Mouse (Mus musculus): ENCODE measurements around the gene Dnmbp.
"Not testable (repeated sequence)": the region's sequence is repeated elsewhere in the genome, so short reads cannot be mapped to it uniquely, and the experiment has no call there.

Gene Dnmbp

DNA sequence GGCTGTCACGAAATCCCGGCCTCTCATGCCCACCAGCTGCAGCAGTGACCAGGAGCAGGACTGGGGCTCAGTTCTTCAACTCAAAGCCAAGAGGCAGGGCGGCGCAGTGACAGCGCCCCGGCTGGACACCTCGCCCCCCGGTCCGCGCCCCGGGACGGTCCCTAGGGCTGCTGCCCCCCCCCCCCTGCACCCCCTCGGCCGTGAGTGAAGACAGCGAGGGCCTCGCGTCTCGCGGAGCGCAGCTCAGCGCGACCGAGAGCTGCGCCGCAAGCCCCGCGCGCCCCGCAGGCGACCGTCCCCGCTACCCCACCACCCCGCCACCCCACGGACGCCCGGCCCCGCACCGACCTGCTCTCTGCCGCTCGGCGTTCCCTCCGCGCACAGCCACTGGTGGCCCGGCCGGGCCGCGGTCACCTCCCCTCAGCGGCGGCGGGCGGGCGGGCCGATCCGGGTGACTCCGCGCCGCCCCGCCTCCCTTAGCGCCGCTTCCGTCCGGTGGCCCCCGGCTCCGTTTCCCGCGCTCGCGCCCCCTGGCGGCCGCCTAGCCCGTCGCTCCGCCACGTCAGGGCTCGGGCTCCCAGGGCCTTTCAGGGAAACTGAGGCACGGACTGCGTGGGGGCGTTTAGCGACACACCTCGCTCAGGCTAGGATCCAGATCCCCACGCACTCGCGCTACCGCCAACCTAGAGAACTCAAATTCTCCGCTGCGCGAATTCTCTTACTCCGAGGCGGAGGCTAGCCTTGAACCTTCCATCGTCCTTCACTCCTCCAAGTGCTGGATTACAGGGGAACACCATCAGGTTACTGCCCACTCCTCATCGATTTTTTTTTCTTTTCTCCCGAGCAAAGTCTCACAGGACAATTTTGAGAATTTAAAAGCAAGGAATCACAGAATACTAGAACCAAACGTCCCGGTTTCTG is at the start of gene Dnmbp:
Gene Dnmbp (minus strand): TSS at position 423 of the 921 bp plus-strand sequence.
- peak; percentile 30 to 73 for DNase-seq (ENCODE audit: low spot score in 2 of 2)

DNA sequence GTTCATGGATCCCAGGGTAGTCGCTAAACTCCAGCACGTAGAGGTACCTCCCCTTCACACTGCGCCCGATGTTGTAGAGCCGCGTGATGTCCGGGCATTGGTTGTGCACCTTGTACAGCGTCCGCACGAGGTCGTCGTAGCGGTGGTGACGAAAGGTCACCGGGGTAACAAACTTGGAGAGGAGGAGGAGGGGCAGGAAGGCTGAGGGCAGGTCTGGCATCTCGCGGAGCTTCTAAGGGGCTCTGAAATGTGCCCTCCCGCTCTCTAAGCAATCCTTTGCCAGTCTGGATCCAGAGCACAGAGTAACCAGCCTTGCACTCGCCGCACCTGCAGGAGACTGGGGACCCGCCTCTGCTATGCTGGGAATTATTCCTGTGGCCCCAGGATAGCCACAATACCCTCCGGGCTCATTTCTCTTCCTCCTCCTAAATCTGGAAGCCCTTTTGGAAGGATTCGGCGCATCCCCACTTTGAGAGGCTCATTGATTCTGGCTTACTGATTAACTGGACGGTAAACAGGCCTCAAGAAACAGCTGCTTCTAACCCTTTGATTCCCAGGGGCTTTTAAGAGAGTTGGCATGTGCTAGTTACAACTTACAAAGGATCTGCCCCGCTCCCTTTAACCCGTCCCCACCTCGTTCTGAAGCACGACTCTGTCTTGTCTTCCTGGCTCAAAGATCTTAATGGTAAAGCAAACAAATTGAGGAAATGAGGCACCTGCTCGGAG is 46.2 kb upstream of the Dnmbp start, which contains the start of gene Cpn1:
Gene Cpn1 (minus strand): TSS at position 488 of the 726 bp plus-strand sequence.
- DNase-seq (ENCODE audit: low spot score in 2 of 2), result no peak

DNA sequence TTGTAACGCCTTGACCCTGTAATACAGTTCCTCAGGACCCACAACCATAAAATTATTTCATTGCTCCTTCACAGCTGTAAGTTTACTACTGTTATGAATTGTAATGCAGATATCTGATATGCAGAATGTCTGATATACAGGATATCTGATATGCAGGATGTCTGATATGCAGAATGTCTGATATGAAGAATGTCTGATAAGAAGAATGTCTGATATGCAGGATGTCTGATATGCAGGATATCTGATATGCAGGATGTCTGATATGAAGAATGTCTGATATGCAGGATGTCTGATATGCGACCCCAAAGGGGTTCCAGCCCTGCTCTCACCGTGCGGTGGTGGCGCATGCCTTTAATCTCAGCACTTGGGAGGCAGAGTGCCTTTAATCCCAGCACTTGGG is 42.0 kb upstream of the Dnmbp start:
- DNase-seq (ENCODE audit: low spot score in 2 of 2), result no peak

DNA sequence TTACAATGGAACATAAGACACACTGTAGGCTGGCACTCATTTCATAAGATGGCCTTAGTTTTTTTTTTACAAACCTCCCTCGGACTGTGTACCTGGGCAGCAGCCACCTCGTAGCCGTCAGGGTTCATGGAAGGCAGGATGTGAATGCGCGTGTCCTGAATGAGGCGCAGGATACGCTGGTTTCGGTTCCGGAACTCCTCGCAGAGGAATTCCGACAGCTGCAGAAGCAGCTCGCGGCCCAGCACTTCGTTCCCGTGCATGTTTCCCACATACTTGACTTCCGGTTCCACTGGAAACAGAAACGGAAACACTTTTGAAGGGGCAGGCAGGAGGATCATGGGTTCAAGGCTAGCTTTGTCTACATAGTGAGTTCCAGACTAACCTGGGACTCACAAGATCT is 40.7 kb upstream of the Dnmbp start:
- DNase-seq (ENCODE audit: low spot score in 2 of 2), result no peak

DNA sequence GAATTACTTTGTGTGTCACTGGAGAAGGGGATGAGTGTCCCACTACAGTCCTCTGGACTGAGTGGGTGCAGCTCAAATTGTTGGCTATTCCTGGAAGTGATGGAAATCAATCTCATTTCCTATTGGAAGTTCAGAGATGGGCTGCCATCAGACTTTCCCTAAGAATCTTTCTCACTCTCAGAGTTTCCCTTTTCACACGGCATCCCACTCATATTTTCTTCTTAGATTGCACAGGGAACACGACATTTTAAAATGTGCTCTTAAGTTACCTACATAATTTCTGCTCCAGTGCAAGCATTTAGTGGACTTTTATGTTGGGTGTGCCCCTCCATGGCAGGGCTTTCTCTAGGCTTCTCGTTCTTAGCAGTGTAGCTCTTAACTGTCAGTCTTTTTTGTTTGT is 37.8 kb upstream of the Dnmbp start:
- no peak for DNase-seq (ENCODE audit: low spot score in 2 of 2)

DNA sequence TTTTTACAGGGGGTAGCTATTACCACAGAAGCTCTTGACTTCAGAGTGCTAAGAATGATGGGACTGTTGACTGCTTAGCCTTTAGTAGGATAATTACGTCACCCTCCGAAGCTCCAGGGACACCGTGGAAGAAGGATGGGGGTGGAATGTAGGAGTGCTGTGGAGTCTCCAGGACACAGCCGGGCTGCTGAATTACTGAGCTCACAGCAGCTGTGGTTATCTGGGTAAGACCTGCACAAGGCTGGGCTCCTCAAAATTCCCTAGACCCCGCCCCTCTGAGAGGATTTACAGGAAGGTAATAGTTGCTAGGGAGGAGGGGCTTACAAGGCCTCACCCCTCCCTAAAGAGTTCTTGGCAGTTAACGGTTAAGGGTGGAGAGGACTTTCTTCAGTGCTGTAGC is 36.7 kb upstream of the Dnmbp start:
- no peak for DNase-seq (ENCODE audit: low spot score in 2 of 2)

DNA sequence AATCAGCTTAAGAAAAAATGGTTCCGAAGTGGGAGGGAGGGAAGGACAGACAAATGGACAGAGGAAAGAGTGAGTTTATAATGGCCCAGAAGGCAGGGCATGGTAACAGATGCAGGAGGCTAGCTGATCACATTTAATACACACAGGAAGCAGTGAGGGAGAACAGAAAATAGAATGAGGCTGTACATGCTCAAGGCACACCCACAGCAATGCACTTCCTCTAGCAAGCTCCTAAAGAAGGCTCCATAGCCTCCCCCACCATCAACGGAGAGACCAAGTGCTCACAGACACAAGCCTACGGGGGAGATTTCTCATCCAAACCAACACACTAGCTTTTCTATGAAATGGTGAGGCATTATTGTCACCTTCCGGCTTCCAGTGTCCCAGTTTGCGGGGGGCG is 34.2 kb upstream of the Dnmbp start:
- DNase-seq (ENCODE audit: low spot score in 2 of 2), result no peak

DNA sequence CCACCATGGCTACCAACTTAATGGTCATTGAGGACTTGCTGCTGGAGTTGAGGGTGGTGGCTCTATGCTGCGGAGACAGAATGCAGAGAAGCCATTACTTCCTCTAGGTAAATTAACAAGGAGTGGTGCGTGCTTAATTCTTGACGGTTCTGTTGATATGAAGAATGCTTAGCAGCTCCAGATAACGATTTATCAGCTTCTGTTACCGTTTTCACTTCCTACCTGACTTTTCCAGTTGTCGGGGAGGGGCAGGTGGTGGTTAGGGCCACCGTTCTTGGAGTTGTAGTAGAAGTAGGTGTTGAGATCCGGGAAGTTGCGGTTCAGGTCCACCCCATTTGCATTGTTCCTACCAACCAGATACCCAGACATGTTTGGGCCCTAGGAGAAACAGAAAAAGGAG is 33.7 kb upstream of the Dnmbp start:
- DNase-seq (ENCODE audit: low spot score in 2 of 2), result no peak

DNA sequence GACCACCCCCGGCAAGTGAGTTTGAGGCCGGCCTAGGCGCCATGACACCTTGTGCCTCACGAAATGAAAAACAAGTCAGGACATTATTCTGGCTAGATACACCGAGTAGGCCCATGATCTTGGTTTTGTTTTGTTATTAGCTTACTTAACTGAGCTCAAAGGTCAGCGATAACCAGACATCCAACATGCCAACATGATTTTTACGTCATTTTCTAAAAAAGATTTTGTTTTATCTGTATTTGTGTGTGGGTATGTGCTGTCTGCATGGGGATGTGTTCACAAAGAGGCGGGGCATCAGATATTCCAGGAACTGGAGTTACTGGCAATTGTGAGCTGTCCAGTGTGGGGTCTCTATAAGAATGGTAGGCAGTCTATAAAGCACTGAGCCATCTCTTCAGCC is 32.1 kb upstream of the Dnmbp start:
- DNase-seq (ENCODE audit: low spot score in 2 of 2), result no peak

DNA sequence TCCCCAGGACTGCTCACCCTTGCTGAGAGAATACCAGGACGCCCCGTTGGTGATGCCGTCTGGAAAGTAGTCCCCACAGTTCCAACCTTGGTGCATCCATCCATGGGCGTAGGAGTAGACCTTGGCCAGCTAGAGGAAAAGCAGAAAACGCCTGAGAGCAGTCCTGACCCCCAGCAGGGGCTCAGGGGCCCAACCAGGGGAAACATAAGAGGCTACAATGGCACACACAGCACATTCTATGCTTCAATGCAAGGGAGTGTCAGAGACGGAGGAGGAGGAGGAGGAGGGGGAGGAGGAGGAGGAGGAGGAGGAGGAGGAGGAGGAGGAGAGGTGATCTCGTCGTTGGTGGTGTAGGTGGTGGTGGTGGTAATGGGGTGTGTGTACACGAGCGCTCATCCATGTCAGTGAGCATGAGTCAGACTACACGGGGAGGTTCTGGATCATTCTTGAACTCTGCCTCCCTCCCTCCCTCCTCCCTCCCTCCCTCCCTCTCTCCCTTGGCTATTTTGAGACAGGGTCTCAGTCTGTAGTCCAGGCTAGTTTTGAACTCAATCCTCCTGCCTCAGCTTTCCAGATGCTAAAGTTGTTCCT is 28.5 kb upstream of the Dnmbp start:
- DNase-seq (ENCODE audit: low spot score in 2 of 2), result no peak

DNA sequence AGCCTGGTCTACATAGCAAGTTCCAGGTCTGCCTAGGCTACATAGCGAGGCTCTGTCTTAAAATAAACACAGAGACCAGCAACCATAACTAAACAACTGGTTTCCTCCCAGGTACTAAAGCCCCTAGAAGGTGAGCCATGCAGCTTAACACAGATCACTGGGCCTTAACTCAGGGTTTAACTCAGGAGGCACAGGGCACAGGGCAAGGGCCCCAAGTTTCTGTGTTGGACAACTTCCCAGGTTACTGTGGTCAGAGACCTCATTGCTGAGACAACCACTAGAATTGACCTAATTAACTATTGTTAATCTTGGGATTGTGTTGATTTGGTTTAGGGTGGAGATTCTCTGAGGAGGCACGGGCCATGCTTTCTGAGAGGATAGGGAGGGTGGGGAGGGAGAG is 26.5 kb upstream of the Dnmbp start:
- no peak for DNase-seq (ENCODE audit: low spot score in 2 of 2)

DNA sequence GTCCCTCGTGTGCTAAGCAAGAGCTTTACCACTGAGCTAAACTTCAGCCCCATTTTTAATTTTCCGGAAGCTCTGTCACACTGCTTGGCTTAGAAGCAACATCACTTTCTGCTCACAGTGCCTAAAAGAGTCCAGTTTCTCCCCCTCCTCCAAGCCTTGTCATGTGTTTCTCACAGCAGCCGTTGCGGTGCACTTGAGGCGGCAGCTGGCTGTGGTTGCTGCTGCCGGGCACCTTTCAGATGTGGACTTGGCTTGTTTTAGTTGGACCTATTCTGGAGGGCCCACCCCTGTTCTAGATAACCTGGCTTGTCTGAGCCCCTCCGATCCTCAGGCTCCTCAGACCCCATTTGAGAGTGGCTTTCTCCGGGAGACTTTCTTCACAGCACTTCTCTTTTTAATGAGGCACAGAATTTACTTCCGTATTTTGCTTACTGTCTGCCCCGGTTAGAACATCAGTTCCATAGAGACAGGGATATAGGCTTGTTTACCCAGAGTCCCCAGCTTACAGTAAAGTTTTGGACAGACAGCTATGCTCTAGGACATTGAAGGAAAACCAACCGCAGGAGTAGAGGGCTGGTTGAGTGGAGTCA is 25.6 kb upstream of the Dnmbp start:
- no peak for DNase-seq (ENCODE audit: low spot score in 2 of 2)

DNA sequence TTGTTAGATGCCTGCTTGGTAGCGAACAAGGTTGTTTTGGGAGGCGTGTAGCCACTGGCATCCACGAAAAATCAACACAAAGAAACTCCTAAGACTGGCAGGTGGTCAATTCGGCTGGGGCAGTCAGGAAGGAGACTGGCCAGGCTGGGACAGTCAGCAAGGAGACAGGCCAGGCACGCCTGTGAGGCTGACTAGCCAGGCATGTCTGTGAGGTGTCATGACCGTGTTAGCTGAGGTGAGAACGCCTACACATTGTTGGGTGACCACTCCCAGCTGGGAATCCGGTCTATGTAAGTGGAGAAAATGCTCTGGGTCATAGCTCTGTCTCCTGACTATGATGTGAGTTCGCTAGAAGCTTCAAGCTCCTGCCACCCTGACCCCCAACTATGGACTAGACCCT is 22.8 kb upstream of the Dnmbp start:
- DNase-seq (ENCODE audit: low spot score in 2 of 2), result no peak

DNA sequence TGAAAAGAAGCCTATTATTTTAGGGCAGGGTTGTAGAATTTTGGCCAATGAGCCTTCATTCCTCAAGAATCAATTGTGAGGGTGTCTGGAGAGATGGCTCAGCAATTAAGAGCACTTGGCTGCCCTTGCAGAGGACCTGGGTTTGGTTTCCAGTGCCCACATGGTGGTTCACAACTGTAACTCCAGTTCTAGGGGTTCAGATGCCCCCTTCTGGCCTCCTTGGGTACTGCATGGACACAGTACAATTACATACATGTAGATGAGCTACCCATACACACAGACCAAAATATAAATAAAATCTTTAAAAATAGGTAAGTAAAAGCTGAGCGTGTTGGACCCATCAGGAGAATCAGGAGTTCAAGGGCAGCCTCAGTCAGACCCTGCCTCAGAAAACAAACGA is 21.2 kb upstream of the Dnmbp start:
- no peak for DNase-seq (ENCODE audit: low spot score in 2 of 2)

DNA sequence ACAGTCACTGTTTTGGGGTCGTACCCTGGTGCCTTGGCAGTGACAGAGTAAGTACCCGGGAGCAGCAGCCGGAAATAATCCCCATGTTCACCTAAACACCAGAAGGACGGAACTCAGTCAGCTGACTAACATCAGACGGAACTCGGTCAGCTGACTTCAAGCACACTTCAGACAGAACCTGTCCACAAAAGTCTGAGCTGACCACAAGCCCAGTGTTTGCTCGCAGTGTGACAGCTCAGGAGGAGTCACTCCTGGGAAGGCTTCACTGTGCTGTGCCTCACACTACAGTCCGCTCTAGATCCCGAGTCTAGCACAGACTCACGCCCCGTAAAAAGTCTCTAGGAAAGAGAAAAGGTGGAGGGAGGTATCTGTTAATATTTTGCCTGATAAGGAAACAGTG is 20.0 kb upstream of the Dnmbp start:
- DNase-seq (ENCODE audit: low spot score in 2 of 2), result no peak

DNA sequence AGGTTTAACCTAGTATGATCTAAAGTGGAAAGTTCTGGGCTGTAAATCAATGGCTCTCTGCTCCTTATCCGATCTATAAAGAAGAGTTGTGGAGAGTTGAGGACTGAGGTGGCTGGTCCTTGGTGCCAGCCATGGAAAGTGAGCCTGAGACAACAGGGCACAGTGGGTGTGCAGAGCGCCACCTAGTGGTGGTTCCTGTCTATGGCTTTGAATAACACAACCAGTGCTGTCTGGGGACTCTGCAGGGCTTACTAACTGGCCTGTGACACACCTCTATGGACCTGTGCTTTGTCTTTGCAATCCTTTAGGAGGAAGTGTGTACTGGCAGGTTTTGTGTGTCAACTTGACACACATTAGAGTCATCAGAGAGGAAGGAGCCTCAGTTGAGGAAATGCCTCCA is 19.2 kb upstream of the Dnmbp start:
- peak in 1 of 2 experiments; percentile 63 for DNase-seq (ENCODE audit: low spot score in 2 of 2)

DNA sequence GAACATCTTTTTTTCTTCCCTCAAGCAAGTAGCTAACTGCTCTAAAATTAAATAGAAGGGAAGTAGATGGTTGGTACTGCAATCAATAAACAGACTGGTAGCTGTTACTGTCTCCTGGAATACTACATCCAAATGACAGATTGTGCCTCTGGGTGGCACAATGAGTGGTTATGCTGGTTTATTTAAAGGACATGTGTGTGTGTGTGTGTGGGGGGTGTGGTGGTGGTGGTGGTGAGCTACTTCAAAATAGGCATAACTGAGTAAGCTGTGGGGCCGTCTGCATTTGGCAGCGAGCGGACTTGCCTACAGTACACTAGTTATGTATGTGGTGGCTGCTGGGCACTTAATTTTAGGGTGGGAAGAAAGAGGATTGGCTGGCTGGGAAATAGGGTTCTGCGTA is 17.9 kb upstream of the Dnmbp start:
- peak in 1 of 2 experiments; percentile 48 for DNase-seq (ENCODE audit: low spot score in 2 of 2)

DNA sequence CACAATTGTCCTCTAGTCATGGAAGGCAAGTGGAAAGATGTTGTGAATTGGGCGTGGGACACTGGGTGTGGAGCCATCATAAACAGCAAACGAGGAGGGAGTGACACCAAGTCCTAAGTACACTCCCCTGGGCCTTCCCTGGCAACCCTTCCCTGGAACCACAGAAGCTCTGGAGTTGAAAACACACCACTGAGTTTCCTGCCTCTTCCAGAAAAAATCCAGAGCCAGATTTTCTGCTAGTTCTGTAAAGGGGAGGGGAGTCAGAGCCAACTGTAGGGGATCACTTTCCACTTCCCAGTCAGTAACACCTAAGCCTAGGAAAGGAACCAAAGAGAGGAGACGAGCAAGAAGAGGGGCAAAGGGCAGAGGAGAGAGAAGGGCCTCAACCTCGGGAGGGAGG is 17.4 kb upstream of the Dnmbp start:
- no peak for DNase-seq (ENCODE audit: low spot score in 2 of 2)

DNA sequence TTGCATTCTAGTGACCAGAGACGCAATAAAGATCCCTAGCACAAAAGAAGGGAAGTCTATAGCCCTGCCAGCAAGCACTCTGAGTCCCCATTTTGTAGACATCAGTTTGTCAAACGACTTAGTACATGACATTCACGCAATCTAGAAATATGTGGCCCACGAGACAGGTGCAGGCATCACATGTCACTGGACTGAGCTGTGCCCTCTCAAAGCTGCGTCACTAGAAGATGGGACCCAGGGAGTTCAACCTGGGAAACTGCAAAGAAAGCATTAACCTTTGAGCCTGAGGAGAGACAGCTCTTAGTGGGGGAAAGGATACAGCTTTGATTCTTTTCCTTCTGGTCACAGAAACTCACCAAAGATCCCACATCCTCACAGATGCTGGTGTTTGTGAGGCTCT is 15.3 kb upstream of the Dnmbp start:
- no peak for DNase-seq (ENCODE audit: low spot score in 2 of 2)

DNA sequence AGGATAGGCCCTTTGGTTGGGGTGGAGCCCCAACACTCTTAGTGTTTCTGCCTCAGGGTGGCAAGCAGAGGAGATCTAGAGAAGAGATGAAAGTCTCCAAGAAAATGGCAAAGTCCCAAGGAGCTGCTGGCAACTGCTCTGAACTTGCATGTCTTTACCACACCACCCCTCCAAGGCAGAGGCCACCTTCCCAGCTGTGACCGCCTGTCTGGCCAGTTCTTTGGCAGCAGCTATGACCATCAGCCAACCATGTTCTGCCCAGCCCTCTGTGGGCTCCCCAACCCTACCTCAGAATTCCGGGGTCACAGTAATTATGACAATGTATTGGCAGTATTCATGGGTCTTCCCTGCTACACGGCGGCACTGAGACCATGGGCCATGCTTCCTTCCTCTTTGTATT is 14.9 kb upstream of the Dnmbp start:
- DNase-seq (ENCODE audit: low spot score in 2 of 2), result no peak

DNA sequence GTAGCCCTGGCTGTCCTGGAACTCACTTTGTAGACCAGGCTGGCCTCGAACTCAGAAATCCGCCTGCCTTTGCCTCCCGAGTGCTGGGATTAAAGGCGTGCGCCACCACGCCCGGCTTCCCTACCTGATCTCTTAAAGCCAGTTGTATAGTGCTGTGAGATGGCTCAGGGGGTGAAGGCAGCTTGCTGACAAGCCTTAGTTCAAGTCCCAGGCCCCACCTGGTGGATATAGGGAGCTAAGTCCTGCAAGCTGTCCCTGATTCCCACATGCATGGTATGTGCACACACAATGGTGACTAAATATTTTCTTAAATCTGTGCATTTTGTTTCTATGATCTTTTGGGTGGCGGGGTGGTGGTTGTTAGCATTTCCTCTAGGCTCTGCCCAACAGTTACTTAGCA is 12.9 kb upstream of the Dnmbp start:
- DNase-seq (ENCODE audit: low spot score in 2 of 2), result not testable (repeated sequence)

DNA sequence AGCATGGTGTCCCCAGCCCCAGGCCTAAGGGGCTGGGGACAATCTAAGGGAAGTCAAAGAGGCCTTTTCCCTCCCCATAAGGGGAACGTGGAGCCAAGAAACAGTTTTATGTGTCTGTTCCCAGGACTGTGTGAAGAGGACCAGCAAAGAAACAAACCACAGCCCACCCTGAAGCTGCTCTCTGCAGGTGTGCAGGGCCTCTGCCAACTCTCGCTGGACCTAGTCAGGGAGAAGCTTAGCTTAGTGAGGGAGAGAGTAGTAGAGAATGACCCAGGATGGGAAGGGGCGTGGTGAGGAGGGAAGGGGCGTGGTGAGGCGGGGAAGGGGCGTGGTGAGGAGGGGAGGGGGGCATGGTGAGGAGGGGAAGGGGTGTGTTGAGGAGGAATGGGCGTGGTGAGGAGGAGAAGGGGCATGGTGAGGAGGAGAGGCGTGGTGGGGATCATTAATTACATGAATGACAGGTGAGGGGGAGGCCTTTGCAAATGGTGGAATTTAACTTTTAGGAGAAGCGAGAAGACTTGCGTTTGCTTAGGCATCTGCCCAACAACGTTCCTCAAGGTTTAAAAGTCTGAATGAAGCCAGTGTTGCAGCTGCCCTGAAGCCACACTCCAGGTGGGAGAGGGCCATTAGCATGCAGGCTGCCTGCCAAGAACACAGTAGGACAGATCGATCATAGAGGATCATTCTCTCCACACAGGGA is 9.3 kb upstream of the Dnmbp start:
- no peak for DNase-seq (ENCODE audit: low spot score in 2 of 2)

Measured in frontal cortex, postnatal 10 days (tissue).